Mouse (Mus musculus) olfactory bulb, adult 2 months (tissue): ENCODE data around the gene Sgk2. TPM values are rescaled to one million over a fixed set of nuclear protein-coding genes. Genes with fewer than 3 reads are reported as not detected.

Experiments used
- H3K27ac ChIP-seq: fragments of 200-500 bp; 2 replicates; pipeline ENCODE4 v1.5.1; 2012; ENCODE audit warnings: low read depth, low read length; ENCODE audit not compliant: insufficient read depth
- H3K4me1 ChIP-seq: fragments of 200-500 bp; 2 replicates; pipeline ENCODE4 v1.6.1; 2012; ENCODE audit warnings: low read length; ENCODE audit not compliant: control insufficient read depth, insufficient read depth
- H3K4me3 ChIP-seq: fragments of 200-500 bp; 2 replicates; pipeline ENCODE4 v1.5.1; 2012; ENCODE audit warnings: mild to moderate bottlenecking, low read depth, low read length, moderate library complexity; ENCODE audit not compliant: insufficient read depth
- CTCF ChIP-seq: fragments of 200-500 bp; IDR thresholded peaks from 2 replicates; pipeline ENCODE4 v1.5.1; 2012; ENCODE audit warnings: low read depth, mild to moderate bottlenecking, low read length, moderate library complexity; ENCODE audit not compliant: insufficient read depth
- POLR2A ChIP-seq: fragments of 200-500 bp; IDR thresholded peaks from 2 replicates; pipeline ENCODE4 v1.6.1; 2012; ENCODE audit warnings: mild to moderate bottlenecking, low read depth, low read length, moderate library complexity; ENCODE audit not compliant: insufficient read depth
- WGBS: fragments of 180-500 bp; shearing (Covaris S2); methylation state at CpG from one replicate; pipeline ENCODE4 v1.1.7; 2018; 5-methylcytosine and 5-hydroxymethylcytosine counted together
- polyA plus RNA-seq: library from polyadenylated mRNA; stranded (reverse); fragments of >200 nt; gene quantifications from 2 replicates; pipeline ENCODE4 v1.2.4, GENCODE M21; 2012; ENCODE audit warnings: low replicate concordance; ENCODE audit not compliant: missing spikeins, insufficient read depth, insufficient read length

Sgk2 gene
- polyA plus RNA-seq, 1 experiment, result not detected

DNA sequence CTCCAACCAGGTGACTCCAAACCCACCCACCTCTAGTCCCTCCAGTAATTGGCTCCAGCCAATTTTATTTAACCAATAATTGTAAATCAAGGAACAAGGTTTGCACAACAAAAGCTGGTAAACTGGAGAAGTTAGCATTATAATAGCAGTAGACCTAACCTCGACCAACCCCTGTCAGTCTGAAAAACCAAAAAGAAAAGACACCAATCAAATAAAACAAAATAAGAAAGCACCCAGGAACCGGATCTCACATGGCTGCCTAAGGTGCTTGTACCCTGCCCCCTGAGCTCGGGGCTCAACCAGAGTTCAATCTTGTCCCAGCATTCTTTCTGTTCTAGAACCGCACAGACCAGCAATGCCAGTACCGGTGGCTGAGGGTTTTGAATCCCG lies 75.0 kb downstream of the Sgk2 start:
- WGBS, result 77% methylated on average over 6 of the region's 6 CpGs
- TF ChIP-seq CTCF, result no peak
- TF ChIP-seq POLR2A, result no peak
- Histone ChIP-seq H3K27ac (no peak overlapping the region), H3K4me1 (no peaks in the 10 kb centered on the region), H3K4me3 (no peak overlapping the region)

Other genes with a start within 250 kb of the Sgk2 start
- gene Srsf6, start 55.8 kb upstream of the Sgk2 start, polyA plus RNA-seq, result 181 TPM in 1 of 2 replicates, not detected in the other
- not detected in 2 replicates for gene L3mbtl1, start 43.9 kb upstream of the Sgk2 start, polyA plus RNA-seq
- not detected in 2 replicates for gene Ift52, start 30.0 kb downstream of the Sgk2 start, polyA plus RNA-seq
- gene Mybl2, start 67.4 kb downstream of the Sgk2 start, polyA plus RNA-seq, result not detected in 2 replicates
- gene Gtsf1l, start 100.5 kb downstream of the Sgk2 start, polyA plus RNA-seq, result not detected in 2 replicates
- not detected in 2 replicates for gene Tox2, start 215.8 kb downstream of the Sgk2 start, polyA plus RNA-seq